Mouse (Mus musculus): ENCODE results near the gene Csf3.

DNA sequence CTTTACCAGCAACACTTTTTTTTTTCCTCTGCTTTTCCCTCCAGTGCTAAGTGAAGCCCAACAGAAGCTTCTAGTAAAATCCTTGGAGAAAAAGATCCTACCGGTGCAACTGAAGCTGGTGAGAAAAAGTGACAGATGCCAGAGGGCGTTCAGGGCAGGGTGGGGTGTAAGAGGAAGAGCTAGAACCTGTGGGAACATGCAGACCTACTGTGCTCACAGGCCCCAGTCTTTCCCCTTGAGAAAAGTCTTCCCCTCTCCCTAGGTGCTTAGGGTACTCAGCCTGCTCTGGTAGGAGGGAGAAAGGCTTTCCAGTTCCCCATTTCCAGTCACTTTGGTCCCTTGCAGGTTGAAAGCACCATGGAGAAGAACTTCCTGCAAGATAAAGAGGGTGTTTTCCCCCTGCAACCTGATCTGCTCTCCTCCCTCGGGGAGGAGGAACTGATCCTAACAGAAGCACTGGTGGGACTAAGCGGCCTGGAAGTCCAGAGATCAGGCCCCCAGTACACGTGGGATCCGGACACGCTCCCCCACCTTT is 25.2 kb upstream of the Csf3 start:
- TF ChIP-seq CTCF (IDR thresholded peaks at IDR 0.05; ENCODE audit: low read depth) (no peak), EP300 (IDR thresholded peaks at IDR 0.05; ENCODE audit: low read depth) (no peak)
